Mouse (Mus musculus) forebrain, embryonic 14.5 days (tissue): Measurements from ENCODE around the gene E2f1. TPM values are rescaled to one million over a fixed set of nuclear protein-coding genes. Genes with fewer than 3 reads are reported as not detected.

ENCODE experiments used
- ATAC-seq: fragments of 200-750 bp; cut with Nextera tagmentation; 2 replicates; pipeline ENCODE4 v1.8.0; 2017; ENCODE audit warnings: mild to moderate bottlenecking, moderate library complexity
- DNase-seq: peaks from one replicate; pipeline ENCODE4 v3.0.0-alpha.2; 2015; ENCODE audit warnings: low spot score
- H3K27ac ChIP-seq: fragments of 300-500 bp; sonication (generic); 2 replicates; pipeline ENCODE4 v1.5.1; 2014; ENCODE audit warnings: low read depth, mild to moderate bottlenecking, control low read depth, low read length, moderate library complexity
- H3K27me3 ChIP-seq: fragments of 300-500 bp; sonication (generic); replicated peaks from 2 replicates; pipeline ENCODE4 v1.6.1; 2014; ENCODE audit warnings: low read length, control low read depth, mixed read lengths; ENCODE audit not compliant: control insufficient read depth, insufficient read depth
- H3K36me3 ChIP-seq: fragments of 300-500 bp; sonication (generic); 2 replicates; pipeline ENCODE4 v1.6.1; 2014; ENCODE audit warnings: low read length, control low read depth; ENCODE audit not compliant: control insufficient read depth, insufficient read depth
- H3K4me1 ChIP-seq: fragments of 300-500 bp; sonication (generic); 2 replicates; pipeline ENCODE4 v1.6.1; 2014; ENCODE audit warnings: antibody characterized with exemption, low read length, control low read depth; ENCODE audit not compliant: control insufficient read depth, insufficient read depth
- H3K4me2 ChIP-seq: fragments of 300-500 bp; sonication (generic); 2 replicates; pipeline ENCODE4 v1.6.1; 2014; ENCODE audit warnings: mild to moderate bottlenecking, control low read depth, low read length
- H3K4me3 ChIP-seq: fragments of 300-500 bp; sonication (generic); 2 replicates; pipeline ENCODE4 v1.5.1; 2014; ENCODE audit warnings: low read depth, low read length, control low read depth
- H3K9ac ChIP-seq: fragments of 300-500 bp; sonication (generic); 2 replicates; pipeline ENCODE4 v1.6.1; 2014; ENCODE audit warnings: mild to moderate bottlenecking, low read length, control low read depth, moderate library complexity
- H3K9me3 ChIP-seq: fragments of 300-500 bp; sonication (generic); replicated peaks from 2 replicates; pipeline ENCODE4 v1.6.1; 2016; ENCODE audit warnings: low read length, control low read depth, mixed read lengths; ENCODE audit not compliant: control insufficient read depth
- WGBS: fragments of 180-500 bp; shearing (Covaris S2); extraction: QIAGEN DNeasy Blood & Tissue Kit; methylation state at CpG from one replicate; pipeline ENCODE4 v1.1.7; 2014; 5-methylcytosine and 5-hydroxymethylcytosine counted together
- polyA plus RNA-seq: library from polyadenylated mRNA; unstranded; fragments of >200 nt; fragmentation: Nextera tagmentation; extraction: Ambion mirVana; gene quantifications from 2 replicates; pipeline ENCODE4 v1.2.1, GENCODE M21; 2014

E2f1 gene
- polyA plus RNA-seq, 1 experiment from 2014 or later = 5.0 TPM

DNA sequence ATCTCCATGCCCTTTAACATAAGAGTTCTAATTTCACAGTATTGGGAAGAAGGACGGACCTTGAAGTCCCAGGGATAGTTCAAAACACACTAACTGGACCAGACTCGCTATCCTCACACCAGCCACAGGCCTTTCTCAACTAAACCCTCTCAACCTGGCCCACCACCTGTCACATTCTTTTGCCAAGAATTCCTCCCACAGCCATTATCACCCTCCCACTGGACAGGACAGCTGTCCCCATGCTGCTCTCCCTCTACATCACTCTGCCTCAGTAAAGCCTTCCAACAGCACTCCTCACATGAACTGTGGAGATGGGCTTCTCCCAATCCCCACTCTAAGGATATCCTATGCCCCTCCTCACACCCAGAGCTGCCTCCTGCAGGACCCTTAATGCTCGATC is 4.1 kb downstream of the E2f1 start:
- Histone ChIP-seq H3K9ac (0 out of 2 replicates have a peak overlapping the region, but pooled peaks have one; percentile 32), H3K4me2 (no peak overlapping the region), H3K27me3 (no peaks in the 10 kb centered on the region), H3K36me3 (peaks cover 31% of the 10 kb centered on the region), H3K9me3 (no peaks in the 10 kb centered on the region), H3K4me1 (peaks cover 18% of the 10 kb centered on the region; the same call in 1 of the 2 replicates), H3K27ac (peak overlapping the region; percentile 5; the same call in 1 of the 2 replicates), H3K4me3 (no peak overlapping the region)
- ATAC-seq (no peak), DNase-seq (no peak)
- WGBS = 73% methylated on average over 3 of the region's 3 CpGs

DNA sequence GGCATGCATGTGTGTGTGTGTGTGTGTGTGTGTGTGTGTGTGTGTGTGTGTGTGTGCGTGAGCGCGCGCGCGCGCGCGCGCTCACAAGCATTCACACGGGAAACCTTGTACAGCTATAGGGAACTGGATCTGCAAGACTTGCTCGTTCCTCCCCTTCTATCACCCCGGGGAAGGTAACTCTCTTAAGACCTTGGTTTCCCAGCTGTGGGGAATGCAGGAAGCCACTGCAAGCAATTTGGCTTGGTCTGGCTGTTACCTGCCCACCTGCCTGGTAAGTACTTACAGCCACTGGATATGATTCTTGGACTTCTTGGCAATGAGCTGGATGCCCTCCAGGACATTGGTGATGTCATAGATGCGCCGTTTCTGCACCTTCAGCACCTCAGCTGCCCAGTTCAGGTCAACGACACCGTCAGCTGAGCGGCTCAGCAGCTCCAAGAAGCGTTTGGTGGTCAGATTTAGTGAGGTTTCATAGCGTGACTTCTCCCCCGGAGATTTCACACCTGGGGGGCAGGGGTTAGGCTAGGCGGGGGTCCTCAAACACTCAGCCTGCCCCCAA is 6.0 kb downstream of the E2f1 start:
- WGBS = 94% methylated on average over 22 of the region's 22 CpGs
- H3K27ac ChIP-seq = no peak overlapping the region
- H3K36me3 ChIP-seq = peaks cover 36% of the 10 kb centered on the region
- H3K9me3 ChIP-seq = no peaks in the 10 kb centered on the region
- no peak overlapping the region for H3K4me3 ChIP-seq
- ATAC-seq (no peak), DNase-seq (no peak)
- H3K27me3 ChIP-seq = no peaks in the 10 kb centered on the region
- H3K9ac ChIP-seq = no peak overlapping the region
- peaks cover 19% of the 10 kb centered on the region; the same call in 1 of the 2 replicates for H3K4me1 ChIP-seq
- H3K4me2 ChIP-seq = no peak overlapping the region

GRCm38 (mm10) chr2:154558264-154559039 is 11.2 kb downstream of the E2f1 start, which contains the start of gene Necab3:
Necab3 (minus strand) TSS chr2:154558890.
- no peaks in the 10 kb centered on the region for H3K9me3 ChIP-seq
- H3K27me3 ChIP-seq = no peaks in the 10 kb centered on the region
- WGBS = 4% methylated on average over 34 of the region's 34 CpGs
- peaks cover 29% of the 10 kb centered on the region for H3K36me3 ChIP-seq
- H3K4me3 ChIP-seq = peak within 1 kb of the TSS; percentile 35
- H3K27ac ChIP-seq = peak within 1 kb of the TSS; percentile 33
- DNase-seq (peak; percentile 58), ATAC-seq (peak; percentile 73)
- peaks cover 19% of the 10 kb centered on the region for H3K4me1 ChIP-seq
- H3K4me2 ChIP-seq = peak within 1 kb of the TSS; percentile 56
- H3K9ac ChIP-seq = peak within 1 kb of the TSS; percentile 55

- Histone ChIP-seq H3K36me3 (peaks cover 19% of the 10 kb centered on the region), H3K27me3 (no peaks in the 10 kb centered on the region), H3K27ac (peak overlapping the region; percentile 23; the same call in 1 of the 2 replicates), H3K9me3 (no peaks in the 10 kb centered on the region), H3K9ac (peak overlapping the region; percentile 13), H3K4me3 (peak overlapping the region; percentile 35; the same call in 1 of the 2 replicates), H3K4me2 (peak overlapping the region; percentile 56), H3K4me1 (peaks cover 20% of the 10 kb centered on the region)
- WGBS = 48% methylated on average over 5 of the region's 5 CpGs
- DNase-seq (peak; percentile 46), ATAC-seq (no peak)
Measured at GRCm38 (mm10) chr2:154557184-154557832, 12.4 kb downstream of the E2f1 start.

- peak overlapping the region; percentile 5; the same call in 1 of the 2 replicates for H3K27ac ChIP-seq
- H3K9me3 ChIP-seq = no peaks in the 10 kb centered on the region
- H3K4me1 ChIP-seq = peaks cover 28% of the 10 kb centered on the region
- ATAC-seq = no peak
- 0 out of 2 replicates have a peak, but pooled peaks cover 2% of the 10 kb centered on the region for H3K36me3 ChIP-seq
- no peaks in the 10 kb centered on the region for H3K27me3 ChIP-seq
- WGBS = 80% methylated on average over 6 of the region's 6 CpGs
- H3K4me3 ChIP-seq = no peak overlapping the region
- DNase-seq = no peak
- H3K4me2 ChIP-seq = no peak overlapping the region
- no peak overlapping the region for H3K9ac ChIP-seq
Measured at GRCm38 (mm10) chr2:154555235-154555634, 14.5 kb downstream of the E2f1 start.

DNA sequence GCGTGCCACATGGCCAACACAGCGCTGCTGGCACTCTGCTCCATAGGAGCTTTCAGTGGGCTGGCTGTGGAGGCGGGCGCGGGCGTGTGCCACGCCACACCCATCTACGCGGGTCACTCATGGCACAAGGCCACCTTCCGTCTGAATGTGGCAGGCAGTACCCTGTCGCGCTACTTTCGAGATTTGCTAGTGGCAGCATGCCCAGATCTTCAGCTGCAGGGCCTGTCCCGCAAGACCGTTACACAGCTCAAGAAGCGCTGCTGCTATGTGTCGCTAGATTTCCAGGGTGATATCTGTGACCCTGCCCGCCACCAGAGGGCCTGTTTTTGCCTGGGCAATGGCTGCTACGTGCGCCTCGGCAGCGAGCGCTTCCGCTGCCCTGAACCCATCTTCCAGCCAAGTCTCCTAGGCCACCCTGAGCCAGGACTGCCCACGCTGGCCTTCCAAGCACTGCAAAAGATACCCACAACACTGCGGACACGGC is 17.2 kb downstream of the E2f1 start:
- Histone ChIP-seq H3K27me3 (no peaks in the 10 kb centered on the region), H3K4me2 (peak overlapping the region; percentile 37), H3K4me3 (no peak overlapping the region), H3K36me3 (no peaks in the 10 kb centered on the region), H3K27ac (peak overlapping the region; percentile 60; the same call in 1 of the 2 replicates), H3K9ac (0 out of 2 replicates have a peak overlapping the region, but pooled peaks have one; percentile 17), H3K4me1 (peaks cover 27% of the 10 kb centered on the region), H3K9me3 (no peaks in the 10 kb centered on the region)
- DNase-seq = peak; percentile 86
- 16% methylated on average over 27 of the region's 27 CpGs for WGBS
- peak; percentile 71 for ATAC-seq

DNA sequence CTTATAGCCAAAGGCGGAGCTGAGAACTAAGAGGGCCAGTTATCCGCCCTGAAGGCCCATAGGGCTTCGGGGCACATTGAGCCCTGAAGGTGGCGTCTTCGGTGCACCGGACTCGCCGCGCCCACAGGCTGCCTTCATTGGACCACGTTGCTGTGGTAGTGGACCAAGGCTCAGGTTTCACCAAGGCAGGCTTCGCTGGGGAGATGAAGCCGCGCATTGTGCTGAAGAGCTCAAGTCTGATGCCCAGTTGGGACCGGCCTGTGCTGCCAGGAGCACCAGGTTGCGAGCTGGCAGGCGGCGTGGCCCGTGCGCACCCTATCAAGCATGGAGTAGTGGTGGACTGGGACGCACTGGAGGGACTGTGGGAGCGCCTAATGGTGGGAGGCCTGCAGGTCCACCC is 17.8 kb downstream of the E2f1 start:
- DNase-seq = no peak
- H3K27ac ChIP-seq = peak overlapping the region; percentile 60; the same call in 1 of the 2 replicates

DNA sequence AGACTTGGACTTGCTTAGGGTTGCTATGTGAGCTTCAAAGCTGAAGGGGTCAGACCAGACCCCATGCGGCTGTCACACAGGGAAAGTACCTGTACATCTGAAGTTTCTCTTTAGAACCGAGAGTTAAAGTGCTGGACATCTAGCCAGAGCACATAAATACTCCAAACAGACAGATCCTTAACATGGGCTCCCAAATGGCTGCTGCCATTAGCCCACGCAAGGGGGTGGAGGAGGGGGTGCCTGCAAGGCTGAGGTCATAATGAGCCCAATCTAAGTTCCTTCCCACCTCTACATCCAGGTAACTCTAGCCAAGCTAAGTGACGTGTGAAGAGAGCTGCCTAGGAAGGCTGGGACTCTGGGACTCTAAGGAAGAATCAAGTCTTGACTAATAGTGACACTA is 18.2 kb downstream of the E2f1 start, which contains the start of gene Actl10:
TSS of gene Actl10 (plus strand) at position 301 of the 400 bp plus-strand sequence.
- no peaks in the 10 kb centered on the region for H3K27me3 ChIP-seq
- peaks cover 22% of the 10 kb centered on the region for H3K4me1 ChIP-seq
- H3K4me3 ChIP-seq = no peak within 1 kb of the TSS
- H3K9me3 ChIP-seq = no peaks in the 10 kb centered on the region
- WGBS = 92% methylated on average over 4 of the region's 4 CpGs
- DNase-seq (no peak), ATAC-seq (no peak)
- H3K9ac ChIP-seq = 0 out of 2 replicates have a peak within 1 kb of the TSS, but pooled peaks have one; percentile 17
- H3K4me2 ChIP-seq = peak within 1 kb of the TSS; percentile 37
- 0 out of 2 replicates have a peak, but pooled peaks cover 4% of the 10 kb centered on the region for H3K36me3 ChIP-seq
- H3K27ac ChIP-seq = peak within 1 kb of the TSS; percentile 60; the same call in 1 of the 2 replicates

More for the DNA sequence above, 17.8 kb downstream of the E2f1 start:
- 40% methylated on average over 21 of the region's 21 CpGs for WGBS
- Histone ChIP-seq H3K4me3 (no peak overlapping the region), H3K4me2 (peak overlapping the region; percentile 37), H3K36me3 (no peaks in the 10 kb centered on the region), H3K27me3 (no peaks in the 10 kb centered on the region), H3K4me1 (peaks cover 22% of the 10 kb centered on the region), H3K9me3 (no peaks in the 10 kb centered on the region), H3K9ac (0 out of 2 replicates have a peak overlapping the region, but pooled peaks have one; percentile 17)
- ATAC-seq = no peak; the same call in 1 of the 2 replicates
